Mouse (Mus musculus): ENCODE data around the gene Aqp6. TPM values are rescaled to one million over a fixed set of nuclear protein-coding genes. Genes with fewer than 3 reads are reported as not detected.
A peak's percentile ranks its signal among the peaks of the same experiment; 100 is the strongest.

The Aqp6 gene
- polyA plus RNA-seq (2015; fragmentation: Nextera tagmentation; extraction: Ambion mirVana), result 2.3 and 2.7 TPM in 2 replicates

DNA sequence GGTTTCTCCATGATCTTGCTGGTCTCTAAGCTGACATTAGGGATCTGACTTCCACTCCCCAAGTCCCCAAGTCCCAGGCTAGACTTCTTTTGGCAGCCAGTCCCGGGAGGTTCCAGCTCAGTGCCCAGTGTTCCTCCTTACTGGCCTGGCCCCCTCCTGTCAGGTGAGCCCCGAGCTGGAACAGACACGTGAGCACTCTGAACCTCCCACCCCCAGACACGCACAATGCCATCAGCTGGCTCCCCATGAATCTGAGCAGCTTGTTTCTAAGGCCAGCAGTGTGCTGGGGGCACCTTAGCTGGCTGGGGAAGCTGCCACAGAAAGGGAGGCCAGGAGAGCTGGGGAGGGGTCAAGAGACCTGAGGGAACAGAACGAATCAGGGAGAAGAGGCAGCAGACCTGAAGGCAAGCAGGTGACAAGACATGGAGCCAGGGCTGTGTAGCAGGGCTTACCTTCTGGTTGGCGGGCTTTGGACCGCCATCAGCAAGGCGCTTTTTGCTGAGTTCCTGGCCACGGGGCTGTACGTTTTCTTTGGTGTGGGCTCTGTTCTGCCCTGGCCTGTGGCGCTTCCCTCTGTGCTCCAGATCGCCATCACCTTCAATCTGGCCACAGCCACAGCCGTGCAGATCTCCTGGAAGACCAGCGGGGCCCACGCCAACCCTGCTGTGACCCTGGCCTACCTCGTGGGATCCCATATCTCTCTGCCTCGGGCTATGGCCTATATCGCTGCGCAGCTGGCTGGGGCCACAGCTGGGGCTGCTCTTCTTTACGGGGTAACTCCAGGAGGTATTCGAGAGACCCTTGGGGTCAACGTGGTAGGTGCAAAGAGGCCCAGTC lies at the start of gene Aqp6:
Aqp6 (plus strand) TSS at position 415 of the 837 bp plus-strand sequence.
- TF ChIP-seq CTCF (IDR thresholded peaks at IDR 0.05; ENCODE audit: low read depth), result no peak
- Histone ChIP-seq H3K4me2 (ENCODE audit: low read length) (no peak within 1 kb of the TSS), H3K9ac (ENCODE audit: low read depth, low read length) (no peak within 1 kb of the TSS), H3K36me3 (ENCODE audit: insufficient read depth, low read length) (no peaks in the 10 kb centered on the region), H3K4me1 (replicated peaks; ENCODE audit: insufficient read depth, low read length) (no peaks in the 10 kb centered on the region), H3K27ac (no peak within 1 kb of the TSS), H3K27me3 (ENCODE audit: insufficient read depth, low read length) (no peaks in the 10 kb centered on the region), H3K4me3 (replicated peaks; ENCODE audit: low read depth, low read length) (no peak within 1 kb of the TSS), H3K9me3 (replicated peaks; ENCODE audit: low read length) (no peaks in the 10 kb centered on the region)
- ATAC-seq (replicated peaks; ENCODE audit: low FRiP score, low read depth), result no peak
- WGBS, result 50% methylated on average over 22 of the region's 22 CpGs
- no peak for DNase-seq (ENCODE audit: low spot score)

DNA sequence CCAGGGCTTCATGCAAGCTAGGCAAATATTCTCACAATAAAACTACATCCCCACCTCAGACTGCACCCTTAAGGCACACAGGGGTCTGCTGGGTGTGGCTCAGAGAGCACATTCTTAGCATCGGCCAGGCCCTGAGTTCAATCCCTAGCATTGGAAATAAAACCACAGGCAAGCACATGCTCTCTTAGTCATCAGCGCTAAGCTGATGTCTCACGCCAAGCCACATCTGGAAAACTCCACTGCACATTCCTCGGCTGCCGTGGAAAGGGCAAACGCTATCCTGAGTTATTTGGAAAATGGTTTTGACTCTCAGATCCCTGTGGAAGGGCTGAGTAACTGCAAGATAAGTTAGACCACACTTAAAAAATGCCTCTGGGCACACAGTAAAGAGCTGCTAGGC lies 47.4 kb upstream of the Aqp6 start:
- WGBS, result 55% methylated on average over 6 of the region's 6 CpGs
- H3K27ac ChIP-seq, result no peak overlapping the region
- no peak overlapping the region for H3K4me2 ChIP-seq (ENCODE audit: low read length)
- ATAC-seq (replicated peaks; ENCODE audit: low FRiP score, low read depth) (no peak), DNase-seq (ENCODE audit: low spot score) (peak; percentile 20)
- no peaks in the 10 kb centered on the region for H3K4me1 ChIP-seq (replicated peaks; ENCODE audit: insufficient read depth, low read length)
- H3K4me3 ChIP-seq (replicated peaks; ENCODE audit: low read depth, low read length), result no peak overlapping the region
- TF ChIP-seq CTCF (IDR thresholded peaks at IDR 0.05; ENCODE audit: low read depth), result no peak
- H3K9me3 ChIP-seq (replicated peaks; ENCODE audit: low read length), result no peaks in the 10 kb centered on the region
- no peak overlapping the region for H3K9ac ChIP-seq (ENCODE audit: low read depth, low read length)
- H3K36me3 ChIP-seq (ENCODE audit: insufficient read depth, low read length), result no peaks in the 10 kb centered on the region
- no peaks in the 10 kb centered on the region for H3K27me3 ChIP-seq (ENCODE audit: insufficient read depth, low read length)

DNA sequence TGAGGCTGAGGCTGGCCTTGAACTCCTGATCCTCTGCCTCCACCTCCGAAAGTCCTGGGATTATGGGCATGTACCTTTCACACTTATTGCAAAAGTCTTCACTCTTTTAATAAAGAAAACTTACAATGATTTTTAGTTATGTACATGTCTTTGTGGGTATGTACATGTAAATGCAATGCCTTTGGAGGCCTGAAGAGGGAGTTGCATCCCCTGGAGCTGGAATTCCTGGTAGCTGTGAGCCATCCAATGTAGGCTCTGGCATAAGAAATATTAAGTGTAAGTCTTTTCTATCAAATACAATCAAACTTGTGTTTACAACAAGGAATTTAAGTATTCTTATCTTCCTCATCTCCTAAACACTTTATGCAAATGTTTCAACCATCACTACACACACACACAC lies 42.3 kb upstream of the Aqp6 start:
- Histone ChIP-seq H3K4me3 (replicated peaks; ENCODE audit: low read depth, low read length) (no peak overlapping the region), H3K4me2 (ENCODE audit: low read length) (no peak overlapping the region), H3K27ac (no peak overlapping the region), H3K9me3 (replicated peaks; ENCODE audit: low read length) (no peaks in the 10 kb centered on the region), H3K4me1 (replicated peaks; ENCODE audit: insufficient read depth, low read length) (0 out of 2 replicates have a peak, but pooled peaks cover 1% of the 10 kb centered on the region), H3K9ac (ENCODE audit: low read depth, low read length) (no peak overlapping the region), H3K27me3 (ENCODE audit: insufficient read depth, low read length) (no peaks in the 10 kb centered on the region), H3K36me3 (ENCODE audit: insufficient read depth, low read length) (no peaks in the 10 kb centered on the region)
- WGBS, result 98% methylated on average over 1 of the region's 1 CpGs
- no peak for DNase-seq (ENCODE audit: low spot score)
- no peak; the same call in 1 of the 2 replicates for TF ChIP-seq CTCF (IDR thresholded peaks at IDR 0.05; ENCODE audit: low read depth)
- no peak for ATAC-seq (replicated peaks; ENCODE audit: low FRiP score, low read depth)

DNA sequence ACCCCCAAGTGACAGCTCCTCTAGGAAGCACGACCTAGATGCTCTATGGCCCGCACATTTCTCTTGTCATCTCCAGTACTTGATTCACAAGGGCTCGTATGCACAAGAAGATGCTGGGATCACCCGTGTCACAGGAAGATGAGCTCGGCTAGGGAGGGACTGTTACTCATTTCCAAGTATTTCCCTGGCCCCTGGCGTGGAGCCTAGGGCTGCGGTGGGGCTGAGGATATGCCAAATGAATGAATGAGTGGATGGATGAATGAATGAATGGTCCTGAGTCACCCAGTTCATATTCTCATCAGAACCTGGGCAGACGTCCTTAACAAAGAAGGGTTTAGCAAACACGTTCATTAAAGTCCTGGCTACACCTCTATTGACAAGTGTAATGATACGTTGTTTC lies 41.0 kb upstream of the Aqp6 start:
- no peak overlapping the region for H3K4me3 ChIP-seq (replicated peaks; ENCODE audit: low read depth, low read length)
- 75% methylated on average over 10 of the region's 10 CpGs for WGBS

DNA sequence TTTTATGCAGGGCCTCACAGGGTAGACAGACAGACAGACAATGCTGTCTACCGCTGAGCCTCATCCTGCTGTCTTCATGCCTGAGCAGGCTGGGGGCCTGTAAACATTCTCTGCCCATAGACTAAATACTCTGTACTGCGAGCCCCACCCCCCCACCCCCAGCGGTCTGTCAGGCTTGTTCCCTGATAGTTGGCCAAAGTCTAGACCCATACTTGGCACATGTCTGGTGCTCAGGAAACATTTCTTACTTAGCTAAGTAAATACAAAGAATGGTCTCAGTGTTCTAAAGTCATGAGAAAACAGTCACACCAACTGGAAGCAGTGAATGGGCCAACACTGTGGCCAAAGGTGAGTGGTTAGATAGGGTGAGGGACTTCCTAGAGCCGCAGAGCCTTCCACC lies 33.8 kb upstream of the Aqp6 start:
- no peak overlapping the region for H3K9ac ChIP-seq (ENCODE audit: low read depth, low read length)
- 0 out of 2 replicates have a peak, but pooled peaks cover 4% of the 10 kb centered on the region for H3K4me1 ChIP-seq (replicated peaks; ENCODE audit: insufficient read depth, low read length)
- ATAC-seq (replicated peaks; ENCODE audit: low FRiP score, low read depth) (no peak), DNase-seq (ENCODE audit: low spot score) (no peak)
- 60% methylated on average over 4 of the region's 4 CpGs for whole genome bisulfite sequencing
- H3K36me3 ChIP-seq (ENCODE audit: insufficient read depth, low read length), result no peaks in the 10 kb centered on the region
- H3K27ac ChIP-seq, result no peak overlapping the region
- no peaks in the 10 kb centered on the region for H3K9me3 ChIP-seq (replicated peaks; ENCODE audit: low read length)
- H3K4me2 ChIP-seq (ENCODE audit: low read length), result no peak overlapping the region
- no peak for TF ChIP-seq CTCF (IDR thresholded peaks at IDR 0.05; ENCODE audit: low read depth)
- H3K27me3 ChIP-seq (ENCODE audit: insufficient read depth, low read length), result no peaks in the 10 kb centered on the region
- H3K4me3 ChIP-seq (replicated peaks; ENCODE audit: low read depth, low read length), result no peak overlapping the region

More for the DNA sequence above, 41.0 kb upstream of the Aqp6 start:
- TF ChIP-seq CTCF (IDR thresholded peaks at IDR 0.05; ENCODE audit: low read depth), result no peak
- ATAC-seq (replicated peaks; ENCODE audit: low FRiP score, low read depth) (no peak), DNase-seq (ENCODE audit: low spot score) (no peak)
- Histone ChIP-seq H3K27ac (no peak overlapping the region), H3K9ac (ENCODE audit: low read depth, low read length) (no peak overlapping the region), H3K4me1 (replicated peaks; ENCODE audit: insufficient read depth, low read length) (0 out of 2 replicates have a peak, but pooled peaks cover 4% of the 10 kb centered on the region), H3K9me3 (replicated peaks; ENCODE audit: low read length) (no peaks in the 10 kb centered on the region), H3K4me2 (ENCODE audit: low read length) (no peak overlapping the region), H3K27me3 (ENCODE audit: insufficient read depth, low read length) (no peaks in the 10 kb centered on the region), H3K36me3 (ENCODE audit: insufficient read depth, low read length) (no peaks in the 10 kb centered on the region)

DNA sequence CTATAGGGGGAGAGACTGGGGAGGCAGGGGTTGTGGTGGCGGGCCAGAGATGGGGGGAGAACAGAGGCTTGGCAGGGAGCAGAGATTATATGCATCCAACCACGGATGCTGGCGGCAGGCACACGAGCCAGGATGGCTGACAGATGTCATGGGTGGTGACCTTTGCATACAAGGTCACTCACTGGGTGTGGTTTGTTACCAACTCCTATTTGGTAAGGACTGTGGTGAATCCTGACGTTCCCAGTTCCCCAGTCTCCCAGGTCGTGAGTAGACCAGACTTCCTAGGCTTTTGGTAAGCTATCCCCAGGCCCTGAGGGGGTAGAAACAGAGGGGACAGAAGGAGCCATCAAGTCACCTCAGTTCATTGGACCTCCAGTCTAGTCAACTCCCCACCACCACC lies 32.5 kb upstream of the Aqp6 start:
- no peaks in the 10 kb centered on the region for H3K36me3 ChIP-seq (ENCODE audit: insufficient read depth, low read length)
- 0 out of 2 replicates have a peak, but pooled peaks cover 4% of the 10 kb centered on the region for H3K4me1 ChIP-seq (replicated peaks; ENCODE audit: insufficient read depth, low read length)

More for the DNA sequence above, 32.5 kb upstream of the Aqp6 start:
- DNase-seq (ENCODE audit: low spot score), result no peak
- no peak overlapping the region for H3K9ac ChIP-seq (ENCODE audit: low read depth, low read length)
- no peak overlapping the region for H3K27ac ChIP-seq
- H3K4me2 ChIP-seq (ENCODE audit: low read length), result no peak overlapping the region
- ATAC-seq (replicated peaks; ENCODE audit: low FRiP score, low read depth), result no peak
- 50% methylated on average over 6 of the region's 6 CpGs for WGBS
- H3K4me3 ChIP-seq (replicated peaks; ENCODE audit: low read depth, low read length), result no peak overlapping the region
- H3K9me3 ChIP-seq (replicated peaks; ENCODE audit: low read length), result no peaks in the 10 kb centered on the region
- no peaks in the 10 kb centered on the region for H3K27me3 ChIP-seq (ENCODE audit: insufficient read depth, low read length)
- TF ChIP-seq CTCF (IDR thresholded peaks at IDR 0.05; ENCODE audit: low read depth), result no peak

Data from kidney, postnatal 0 days (tissue).